Mouse (Mus musculus): ENCODE measurements around the gene Ivd. TPM values are rescaled to one million over a fixed set of nuclear protein-coding genes. Genes with fewer than 3 reads are reported as not detected.

Ivd gene
- polyA plus RNA-seq (2017; shearing (Covaris generic)) = 10 to 100 TPM; 49.2 to 54.3 TPM

DNA sequence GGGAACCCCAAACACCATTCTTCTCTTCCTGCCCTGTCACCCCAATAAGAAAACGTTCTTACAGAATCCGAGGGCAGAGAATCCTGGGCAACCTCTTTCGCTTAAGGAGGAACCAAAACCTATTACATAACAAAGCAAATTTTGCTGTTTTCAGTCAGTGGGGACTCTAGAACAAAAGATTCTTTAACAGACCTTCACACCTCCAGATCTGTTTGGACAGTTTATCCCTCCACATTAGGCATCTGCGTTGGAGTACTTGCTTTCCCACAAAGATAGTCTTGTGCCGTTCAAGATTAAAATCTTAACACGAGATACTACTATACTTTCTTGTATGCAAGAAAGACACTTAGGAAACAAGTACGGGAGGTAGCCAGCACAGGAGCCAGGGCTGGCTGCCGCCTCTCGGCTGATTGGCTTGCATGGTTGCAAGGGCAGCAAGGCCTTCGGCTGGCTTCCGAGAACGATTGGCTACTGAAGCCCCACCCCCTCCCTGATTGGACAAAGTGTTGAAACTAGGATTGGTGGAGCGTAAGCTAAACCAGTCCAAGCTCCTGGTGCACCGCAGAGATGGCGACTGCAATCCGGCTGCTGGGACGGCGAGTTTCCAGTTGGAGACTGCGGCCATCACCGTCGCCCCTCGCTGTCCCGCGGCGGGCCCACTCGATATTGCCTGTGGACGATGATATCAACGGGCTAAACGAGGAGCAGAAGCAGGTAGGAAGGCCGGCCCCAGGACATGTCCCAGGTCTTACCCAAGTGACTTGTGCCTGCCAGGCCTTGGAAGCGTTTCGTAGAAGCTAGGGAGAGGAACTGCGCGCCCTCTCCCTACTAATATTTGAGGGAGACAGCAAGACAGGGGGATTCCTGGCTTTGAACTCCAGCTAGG lies at the start of gene Ivd:
Ivd (plus strand) TSS at position 501 of the 886 bp plus-strand sequence.

DNA sequence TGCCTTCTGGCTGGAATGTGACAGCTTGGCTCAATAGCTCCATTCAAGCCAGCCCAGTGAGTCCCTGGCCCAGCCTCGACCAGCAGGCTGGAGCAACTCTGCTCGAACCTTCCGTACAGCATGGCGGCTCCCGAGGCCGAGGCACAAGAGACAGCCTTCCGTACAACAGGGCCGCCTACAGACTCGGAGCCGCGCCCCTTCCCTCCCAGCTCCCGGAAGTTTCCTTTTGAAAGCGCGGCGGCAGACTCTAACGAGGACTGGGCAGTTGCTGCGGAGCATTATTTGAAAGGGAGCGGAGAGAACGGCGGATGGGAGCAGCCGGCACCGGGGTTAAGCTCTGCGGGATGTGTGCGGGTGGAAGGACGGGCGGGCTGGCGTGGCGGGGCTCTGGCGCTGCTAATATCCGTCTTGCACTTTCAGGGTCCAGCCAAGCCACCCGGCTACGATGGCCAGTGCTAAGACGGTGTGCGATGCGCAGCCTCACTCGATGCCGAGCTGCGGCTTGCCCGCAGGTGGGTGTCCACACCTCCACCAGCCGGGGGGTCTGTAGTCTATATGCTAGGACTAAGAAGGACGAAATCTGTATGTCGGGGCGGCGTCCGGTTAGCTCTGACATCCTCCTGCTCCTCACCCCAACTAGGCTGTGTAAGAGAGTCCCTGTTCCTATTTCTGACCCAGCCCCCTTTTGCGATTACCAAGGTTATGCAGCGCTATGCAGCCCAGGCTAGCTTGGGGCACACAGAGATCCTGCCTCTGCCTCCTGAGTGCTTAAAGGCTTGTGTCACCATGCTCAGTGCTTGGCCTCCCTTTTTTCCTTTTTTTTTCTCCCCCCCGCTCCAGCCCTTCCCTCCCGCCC lies 47.5 kb upstream of the Ivd start, which contains the start of gene Knstrn:
Knstrn (plus strand) TSS at position 23 of the 856 bp plus-strand sequence.

DNA sequence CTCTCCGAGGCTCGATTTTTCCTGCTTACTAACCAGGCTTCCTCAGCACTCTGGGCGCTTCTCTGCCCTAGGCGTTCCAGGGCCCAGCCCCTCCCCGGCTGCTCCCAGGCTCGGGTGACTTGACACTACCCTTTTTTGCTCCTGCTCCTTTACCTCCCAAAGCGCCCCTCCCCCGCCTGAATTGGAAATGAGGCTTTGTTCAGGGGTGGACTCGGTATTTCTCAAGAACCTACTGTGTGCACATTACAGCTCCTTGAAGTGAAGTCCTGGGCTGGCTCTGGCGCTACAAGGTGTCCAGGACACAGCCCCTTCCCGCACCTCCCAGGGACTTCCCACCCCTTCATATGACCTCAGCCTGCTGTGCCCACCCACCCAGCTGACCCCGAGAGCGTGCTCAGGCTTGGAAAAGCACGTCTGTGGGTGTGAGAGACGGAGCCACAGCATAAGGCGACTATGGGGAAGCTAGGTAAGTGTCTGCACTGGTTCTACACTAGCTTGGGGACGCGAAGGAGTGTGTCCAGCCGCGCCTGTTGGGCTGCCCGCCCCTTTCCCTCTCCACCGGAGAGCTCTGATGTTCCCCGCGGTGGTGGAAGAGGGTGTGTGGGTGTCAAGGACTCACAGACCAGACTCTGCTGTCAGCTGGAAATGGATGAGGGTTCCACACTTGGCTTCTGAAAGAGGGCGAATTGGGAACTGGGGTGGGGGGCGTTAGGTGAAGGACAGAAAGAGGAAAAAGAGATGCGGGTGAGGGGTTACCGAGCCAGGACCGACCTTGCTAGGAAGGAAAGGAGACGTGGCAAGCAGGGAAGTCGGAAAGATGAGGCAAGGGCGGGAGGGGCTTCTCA lies 38.4 kb downstream of the Ivd start, which contains the start of gene Bahd1:
Bahd1 (plus strand) TSS at position 397 of the 845 bp plus-strand sequence.

DNA sequence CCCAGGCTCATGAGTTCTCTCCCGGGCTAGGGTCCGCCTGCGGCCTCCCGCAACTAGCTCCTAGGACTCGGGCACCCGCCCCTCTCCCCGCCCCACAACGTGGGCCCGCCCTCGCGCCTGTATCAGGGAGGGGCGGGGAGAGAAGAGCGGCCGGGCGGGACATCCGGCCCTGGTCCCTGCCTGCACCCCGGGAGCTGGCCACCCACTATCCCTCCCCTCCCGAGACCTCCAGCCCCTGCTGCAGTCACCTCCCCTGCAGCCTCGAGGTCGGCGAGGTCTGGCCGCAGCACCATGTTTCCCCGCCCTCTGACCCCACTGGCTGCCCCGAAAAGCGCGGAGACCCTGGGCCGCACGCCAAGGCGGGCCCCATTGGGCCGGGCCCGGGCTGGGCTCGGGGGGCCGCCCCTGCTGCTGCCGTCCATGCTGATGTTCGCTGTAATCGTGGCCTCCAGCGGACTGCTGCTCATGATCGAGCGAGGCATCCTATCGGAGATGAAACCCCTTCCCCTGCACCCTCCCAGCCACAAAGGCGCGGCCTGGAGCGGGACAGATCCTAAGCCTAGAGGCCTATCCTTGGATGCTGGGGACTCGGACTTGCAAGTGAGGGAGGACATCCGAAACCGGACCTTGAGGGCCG lies 64.7 kb downstream of the Ivd start, which contains the start of gene Chst14:
Chst14 (plus strand) TSS at position 136 of the 637 bp plus-strand sequence.

Other genes with a start within 250 kb of the Ivd start
- gene Pak6, start 198.7 kb upstream of the Ivd start, polyA plus RNA-seq (2017; shearing (Covaris generic)) = under 1 TPM in 1 of 2 experiments, not detected in 1; 0.82 TPM
- not detected for gene Ankrd63, start 158.0 kb upstream of the Ivd start, polyA plus RNA-seq (2017; shearing (Covaris generic))
- 10 to 100 TPM; 22.4 to 29.1 TPM for gene Plcb2, start 133.5 kb upstream of the Ivd start, polyA plus RNA-seq (2017; shearing (Covaris generic))
- 1 to 10 TPM; 5.0 to 9.6 TPM for gene Inafm2, start 116.2 kb upstream of the Ivd start, polyA plus RNA-seq (2017; shearing (Covaris generic))
- gene Ccdc9b, start 99.3 kb upstream of the Ivd start, polyA plus RNA-seq (2017; shearing (Covaris generic)) = under 1 TPM in 1 of 2 experiments, not detected in 1; 0.48 TPM
- not detected for gene Phgr1, start 89.2 kb upstream of the Ivd start, polyA plus RNA-seq (2017; shearing (Covaris generic))
- gene Disp2, start 82.2 kb upstream of the Ivd start, polyA plus RNA-seq (2017; shearing (Covaris generic)) = under 1 TPM in 1 of 2 experiments, not detected in 1; 0.17 TPM
- 10 to 100 TPM; 14.6 to 20.5 TPM for gene Knstrn, start 48.0 kb upstream of the Ivd start, polyA plus RNA-seq (2017; shearing (Covaris generic))
- gene Bahd1, start 38.4 kb downstream of the Ivd start, polyA plus RNA-seq (2017; shearing (Covaris generic)) = 10 to 100 TPM; 11.0 to 16.9 TPM
- gene Chst14, start 64.5 kb downstream of the Ivd start, polyA plus RNA-seq (2017; shearing (Covaris generic)) = 1 to 10 TPM; 6.2 to 7.1 TPM
- gene Ccdc32, start 167.4 kb downstream of the Ivd start, polyA plus RNA-seq (2017; shearing (Covaris generic)) = 10 to 100 TPM; 23.9 to 25.4 TPM
- 1 to 10 TPM; 1.8 to 2.1 TPM for gene Rpusd2, start 172.8 kb downstream of the Ivd start, polyA plus RNA-seq (2017; shearing (Covaris generic))
- gene Knl1, start 185.2 kb downstream of the Ivd start, polyA plus RNA-seq (2017; shearing (Covaris generic)) = 1 to 10 TPM; 8.8 to 9.2 TPM

All from activated CD4-positive, CD25-positive, alpha-beta regulatory T cell (primary cell).